Comparison of ENCODE assay signal across 17 mouse cellular contexts in the genomic region with DNA sequence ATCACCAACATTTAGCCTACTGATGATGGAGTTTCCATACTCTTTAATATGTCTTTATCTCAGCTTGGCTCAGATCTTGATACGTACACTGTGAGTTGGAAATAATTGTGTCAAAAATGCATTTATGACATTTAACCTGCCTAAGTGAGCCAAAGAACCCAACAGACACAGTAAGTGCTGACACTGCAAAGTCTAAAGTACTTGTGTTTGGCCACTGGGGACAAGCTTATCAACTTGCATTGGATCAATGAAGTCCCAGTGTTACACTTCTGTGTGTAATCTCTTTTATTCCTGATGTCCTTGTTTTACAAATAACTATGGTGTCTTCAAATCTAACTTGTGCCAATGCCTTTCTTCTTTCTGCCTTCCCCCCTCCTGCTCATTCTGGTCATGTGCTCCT.
"Had no signal": no experiment of that assay in that cellular context is flagged by ENCODE, and none has a peak within 500 bp of the region (broad histone marks: within the 10 kb centered on the region; RNA-seq: fewer than 3 reads in every experiment).

No protein-coding gene starts in this region.

- H3K36me3 ChIP-seq: midbrain, embryonic 13.5 days; midbrain, embryonic 15.5 days; neural tube, embryonic 12.5 days; stomach, embryonic 15.5 days had no signal

- H3K4me1 ChIP-seq: lung, embryonic 15.5 days; midbrain, embryonic 13.5 days; neural tube, embryonic 12.5 days; stomach, embryonic 15.5 days had no signal

- DNase-seq: lung, adult 2 months; lung, postnatal 14 days; lung, postnatal 36 days; right cerebral cortex, postnatal 14 days; thymus, adult 2 months; thymus, postnatal 25 days; thymus, postnatal 4 days had no signal

- H3K9ac ChIP-seq: lung, embryonic 15.5 days; midbrain, embryonic 13.5 days; midbrain, embryonic 15.5 days; neural tube, embryonic 12.5 days; stomach, embryonic 15.5 days had no signal

- H3K4me3 ChIP-seq: lung, embryonic 15.5 days; megakaryocyte, embryonic 14.5 days; midbrain, embryonic 13.5 days; midbrain, embryonic 15.5 days; neural tube, embryonic 12.5 days; stomach, embryonic 15.5 days had no signal

- H3K27me3 ChIP-seq: lung, embryonic 15.5 days; megakaryocyte, embryonic 14.5 days; midbrain, embryonic 13.5 days; midbrain, embryonic 15.5 days; neural tube, embryonic 12.5 days; stomach, embryonic 15.5 days had no signal

- H3K27ac ChIP-seq: lung, embryonic 15.5 days; macrophage; midbrain, embryonic 13.5 days; midbrain, embryonic 15.5 days; neural tube, embryonic 12.5 days; stomach, embryonic 15.5 days; stomach, postnatal 0 days had no signal

- H3K4me2 ChIP-seq: lung, embryonic 15.5 days; midbrain, embryonic 11.5 days; midbrain, embryonic 13.5 days; midbrain, embryonic 15.5 days; neural tube, embryonic 12.5 days; stomach, embryonic 15.5 days had no signal

- ATAC-seq: lung, postnatal 0 days; midbrain, embryonic 15.5 days had no signal

- H3K9me3 ChIP-seq: lung, embryonic 15.5 days; megakaryocyte, embryonic 14.5 days; midbrain, embryonic 13.5 days; midbrain, embryonic 15.5 days; neural tube, embryonic 12.5 days; stomach, embryonic 15.5 days had no signal
